Mouse (Mus musculus) CH12F3 (cell line): Measurements from ENCODE around the gene Eif3f.

ENCODE experiments used
- in situ Hi-C: fragments of 300-500 bp; cut with MboI; formaldehyde crosslinking; loops from 2 replicates; pipeline ENCODE4 v1.14.3; 2020; ENCODE audit warnings: low sequenced_read_pairs

Gene Eif3f

GRCm38 (mm10) chr7:108966742-108967362, 32.6 kb downstream of the Eif3f start:
- in situ Hi-C loops = no loop called here

- in situ Hi-C loops = no loop called here
Measured at GRCm38 (mm10) chr7:108968201-108968600, 34.0 kb downstream of the Eif3f start.

- in situ Hi-C loops = no loop called here
Measured at GRCm38 (mm10) chr7:108972273-108972672, 38.1 kb downstream of the Eif3f start.

GRCm38 (mm10) chr7:108985934-108986708, 51.9 kb downstream of the Eif3f start:
- in situ Hi-C loops = no loop called here

- in situ Hi-C loops = no loop called here
Measured at GRCm38 (mm10) chr7:108991207-108991606, 57.0 kb downstream of the Eif3f start.
